Mouse (Mus musculus): ENCODE measurements around the gene Gstz1. TPM values are rescaled to one million over a fixed set of nuclear protein-coding genes. Genes with fewer than 3 reads are reported as not detected.

Gstz1 gene
- polyA plus RNA-seq, 1 experiment from 2014 or later: 27.8 TPM

- no peaks in the 10 kb centered on the region for H3K9me3 ChIP-seq
- H3K4me3 ChIP-seq: no peak overlapping the region
- no peak overlapping the region for H3K9ac ChIP-seq
- WGBS: 73% methylated on average over 7 of the region's 7 CpGs
- peaks cover 35% of the 10 kb centered on the region for H3K36me3 ChIP-seq
- H3K27ac ChIP-seq (replicated peaks): no peak overlapping the region
- no peaks in the 10 kb centered on the region for H3K27me3 ChIP-seq (replicated peaks)
- ATAC-seq (ENCODE audit: extremely low read depth, insufficient number of reproducible peaks, low FRiP score, low TSS enrichment): no peak
- peaks cover 8% of the 10 kb centered on the region; the same call in 1 of the 2 replicates for H3K4me1 ChIP-seq
- no peak overlapping the region for H3K4me2 ChIP-seq
These were observed 11.1 kb downstream of the Gstz1 start for GRCm38 (mm10) chr12:87158099-87158498.

GRCm38 (mm10) chr12:87160310-87160709 lies 13.3 kb downstream of the Gstz1 start:
- no peaks in the 10 kb centered on the region for H3K9me3 ChIP-seq
- no peak for ATAC-seq (ENCODE audit: extremely low read depth, insufficient number of reproducible peaks, low FRiP score, low TSS enrichment)
- 73% methylated on average over 1 of the region's 1 CpGs for WGBS

GRCm38 (mm10) chr12:87160815-87161214 lies 13.8 kb downstream of the Gstz1 start:
- ATAC-seq (ENCODE audit: extremely low read depth, insufficient number of reproducible peaks, low FRiP score, low TSS enrichment): peak; percentile 62; the same call in 1 of the 2 replicates
- WGBS: 67% methylated on average over 5 of the region's 5 CpGs
- Histone ChIP-seq H3K27ac (replicated peaks) (peak overlapping the region; percentile 55), H3K27me3 (replicated peaks) (no peaks in the 10 kb centered on the region), H3K9me3 (no peaks in the 10 kb centered on the region), H3K9ac (no peak overlapping the region), H3K36me3 (peaks cover 44% of the 10 kb centered on the region), H3K4me3 (no peak overlapping the region), H3K4me2 (0 out of 2 replicates have a peak overlapping the region, but pooled peaks have one; percentile 10), H3K4me1 (peaks cover 8% of the 10 kb centered on the region; the same call in 1 of the 2 replicates)

More at GRCm38 (mm10) chr12:87160310-87160709, 13.3 kb downstream of the Gstz1 start:
- peaks cover 49% of the 10 kb centered on the region for H3K36me3 ChIP-seq
- H3K4me1 ChIP-seq: peaks cover 8% of the 10 kb centered on the region; the same call in 1 of the 2 replicates
- no peak overlapping the region for H3K4me2 ChIP-seq
- no peaks in the 10 kb centered on the region for H3K27me3 ChIP-seq (replicated peaks)
- H3K4me3 ChIP-seq: no peak overlapping the region
- H3K27ac ChIP-seq (replicated peaks): no peak overlapping the region; the same call in 1 of the 2 replicates
- H3K9ac ChIP-seq: no peak overlapping the region

GRCm38 (mm10) chr12:87175194-87175946 lies 28.4 kb downstream of the Gstz1 start:
- Histone ChIP-seq H3K27me3 (replicated peaks) (no peaks in the 10 kb centered on the region), H3K4me3 (no peak overlapping the region), H3K36me3 (peaks cover 27% of the 10 kb centered on the region), H3K4me2 (no peak overlapping the region), H3K27ac (replicated peaks) (no peak overlapping the region), H3K4me1 (no peaks in the 10 kb centered on the region), H3K9ac (no peak overlapping the region), H3K9me3 (no peaks in the 10 kb centered on the region)
- no peak for ATAC-seq (ENCODE audit: extremely low read depth, insufficient number of reproducible peaks, low FRiP score, low TSS enrichment)
- 61% methylated on average over 4 of the region's 4 CpGs for WGBS

GRCm38 (mm10) chr12:87177631-87178030 lies 30.7 kb downstream of the Gstz1 start:
- Histone ChIP-seq H3K4me1 (no peaks in the 10 kb centered on the region), H3K4me3 (no peak overlapping the region), H3K27ac (replicated peaks) (no peak overlapping the region), H3K4me2 (no peak overlapping the region), H3K27me3 (replicated peaks) (no peaks in the 10 kb centered on the region), H3K36me3 (0 out of 2 replicates have a peak, but pooled peaks cover 9% of the 10 kb centered on the region), H3K9me3 (no peaks in the 10 kb centered on the region), H3K9ac (no peak overlapping the region)
- no peak for ATAC-seq (ENCODE audit: extremely low read depth, insufficient number of reproducible peaks, low FRiP score, low TSS enrichment)
- 92% methylated on average over 4 of the region's 4 CpGs for WGBS

GRCm38 (mm10) chr12:87193008-87193407 lies 46.0 kb downstream of the Gstz1 start:
- Histone ChIP-seq H3K27ac (replicated peaks) (no peak overlapping the region), H3K27me3 (replicated peaks) (no peaks in the 10 kb centered on the region), H3K4me3 (no peak overlapping the region), H3K4me2 (no peak overlapping the region), H3K4me1 (no peaks in the 10 kb centered on the region), H3K9me3 (no peaks in the 10 kb centered on the region), H3K36me3 (no peaks in the 10 kb centered on the region), H3K9ac (no peak overlapping the region)
- ATAC-seq (ENCODE audit: extremely low read depth, insufficient number of reproducible peaks, low FRiP score, low TSS enrichment): no peak
- WGBS: 86% methylated on average over 3 of the region's 3 CpGs

- H3K27ac ChIP-seq (replicated peaks): no peak overlapping the region
- ATAC-seq (ENCODE audit: extremely low read depth, insufficient number of reproducible peaks, low FRiP score, low TSS enrichment): no peak
- H3K4me1 ChIP-seq: peaks cover 6% of the 10 kb centered on the region
- H3K9ac ChIP-seq: no peak overlapping the region
- H3K4me3 ChIP-seq: no peak overlapping the region
- 52% methylated on average over 1 of the region's 1 CpGs for WGBS
- H3K9me3 ChIP-seq: no peaks in the 10 kb centered on the region
- no peak overlapping the region for H3K4me2 ChIP-seq
- no peaks in the 10 kb centered on the region for H3K27me3 ChIP-seq (replicated peaks)
- H3K36me3 ChIP-seq: no peaks in the 10 kb centered on the region
These were observed 48.1 kb downstream of the Gstz1 start for GRCm38 (mm10) chr12:87195069-87195468.

GRCm38 (mm10) chr12:87196310-87196709 lies 49.3 kb downstream of the Gstz1 start:
- H3K4me2 ChIP-seq: no peak overlapping the region
- no peak overlapping the region for H3K9ac ChIP-seq
- 0 out of 2 replicates have a peak, but pooled peaks cover 4% of the 10 kb centered on the region for H3K27me3 ChIP-seq (replicated peaks)
- H3K4me3 ChIP-seq: no peak overlapping the region
- H3K9me3 ChIP-seq: no peaks in the 10 kb centered on the region
- H3K36me3 ChIP-seq: no peaks in the 10 kb centered on the region
- peaks cover 10% of the 10 kb centered on the region for H3K4me1 ChIP-seq
- no peak overlapping the region for H3K27ac ChIP-seq (replicated peaks)
- no peak for ATAC-seq (ENCODE audit: extremely low read depth, insufficient number of reproducible peaks, low FRiP score, low TSS enrichment)

- Histone ChIP-seq H3K4me3 (peak overlapping the region; percentile 93), H3K36me3 (no peaks in the 10 kb centered on the region), H3K4me1 (peaks cover 10% of the 10 kb centered on the region), H3K9me3 (no peaks in the 10 kb centered on the region), H3K27me3 (replicated peaks) (0 out of 2 replicates have a peak, but pooled peaks cover 4% of the 10 kb centered on the region), H3K9ac (peak overlapping the region; percentile 96), H3K4me2 (peak overlapping the region; percentile 92), H3K27ac (replicated peaks) (no peak overlapping the region)
- no peak for ATAC-seq (ENCODE audit: extremely low read depth, insufficient number of reproducible peaks, low FRiP score, low TSS enrichment)
- WGBS: 63% methylated on average over 6 of the region's 6 CpGs
These were observed 51.8 kb downstream of the Gstz1 start for GRCm38 (mm10) chr12:87198792-87199191.

GRCm38 (mm10) chr12:87199206-87199972 lies 52.4 kb downstream of the Gstz1 start, which contains the start of gene Samd15:
TSS of gene Samd15 (plus strand) at chr12:87199723.
- no peaks in the 10 kb centered on the region for H3K9me3 ChIP-seq
- H3K27ac ChIP-seq (replicated peaks): peak within 1 kb of the TSS; percentile 59; the same call in 1 of the 2 replicates
- ATAC-seq (ENCODE audit: extremely low read depth, insufficient number of reproducible peaks, low FRiP score, low TSS enrichment): peak; percentile 44; the same call in 1 of the 2 replicates
- WGBS: under 1% methylated on average over 38 of the region's 38 CpGs
- peak within 1 kb of the TSS; percentile 92 for H3K4me2 ChIP-seq
- 0 out of 2 replicates have a peak, but pooled peaks cover 4% of the 10 kb centered on the region for H3K27me3 ChIP-seq (replicated peaks)
- peaks cover 10% of the 10 kb centered on the region for H3K4me1 ChIP-seq
- no peaks in the 10 kb centered on the region for H3K36me3 ChIP-seq
- peak within 1 kb of the TSS; percentile 93 for H3K4me3 ChIP-seq
- H3K9ac ChIP-seq: peak within 1 kb of the TSS; percentile 96

GRCm38 (mm10) chr12:87199973-87200586 lies 53.1 kb downstream of the Gstz1 start, which contains the start of gene Tmed8:
TSS of gene Tmed8 (minus strand) at chr12:87200454.
- 0 out of 2 replicates have a peak, but pooled peaks cover 4% of the 10 kb centered on the region for H3K27me3 ChIP-seq (replicated peaks)
- H3K9ac ChIP-seq: peak within 1 kb of the TSS; percentile 96
- H3K36me3 ChIP-seq: no peaks in the 10 kb centered on the region
- H3K9me3 ChIP-seq: no peaks in the 10 kb centered on the region
- peaks cover 10% of the 10 kb centered on the region for H3K4me1 ChIP-seq
- WGBS: under 1% methylated on average over 63 of the region's 70 CpGs
- peak within 1 kb of the TSS; percentile 93 for H3K4me3 ChIP-seq
- H3K27ac ChIP-seq (replicated peaks): peak within 1 kb of the TSS; percentile 59; the same call in 1 of the 2 replicates
- peak; percentile 70 for ATAC-seq (ENCODE audit: extremely low read depth, insufficient number of reproducible peaks, low FRiP score, low TSS enrichment)
- peak within 1 kb of the TSS; percentile 92 for H3K4me2 ChIP-seq
